Mouse (Mus musculus) layer of hippocampus, adult 2 months (tissue): ENCODE results near the gene Cpt1a. TPM values are rescaled to one million over a fixed set of nuclear protein-coding genes. Genes with fewer than 3 reads are reported as not detected.

Source experiments
- DNase-seq, 2 experiments: peaks; one replicate each; pipeline ENCODE4 v3.0.0; 2022; ENCODE audit warnings: low spot score in 2 of 2
- H3K27ac ChIP-seq: fragments of 200-600 bp; 2 replicates; pipeline ENCODE4 v1.8.1; 2022
- H3K4me3 ChIP-seq: fragments of 200-600 bp; 2 replicates; pipeline ENCODE4 v1.8.1; 2022; ENCODE audit warnings: mild to moderate bottlenecking
- CTCF ChIP-seq: fragments of 200-600 bp; conservative IDR thresholded peaks from 2 replicates; pipeline ENCODE4 v1.8.1; 2022; ENCODE audit warnings: antibody characterized with exemption, mild to moderate bottlenecking, moderate library complexity
- total RNA-seq, 2 experiments: library from RNA; stranded (reverse); gene quantifications; 2 replicates each; pipeline ENCODE4 v1.2.3; 2021

The Cpt1a gene
- total RNA-seq, 2 experiments from 2014 or later = 24.8 to 26.3 TPM

DNA sequence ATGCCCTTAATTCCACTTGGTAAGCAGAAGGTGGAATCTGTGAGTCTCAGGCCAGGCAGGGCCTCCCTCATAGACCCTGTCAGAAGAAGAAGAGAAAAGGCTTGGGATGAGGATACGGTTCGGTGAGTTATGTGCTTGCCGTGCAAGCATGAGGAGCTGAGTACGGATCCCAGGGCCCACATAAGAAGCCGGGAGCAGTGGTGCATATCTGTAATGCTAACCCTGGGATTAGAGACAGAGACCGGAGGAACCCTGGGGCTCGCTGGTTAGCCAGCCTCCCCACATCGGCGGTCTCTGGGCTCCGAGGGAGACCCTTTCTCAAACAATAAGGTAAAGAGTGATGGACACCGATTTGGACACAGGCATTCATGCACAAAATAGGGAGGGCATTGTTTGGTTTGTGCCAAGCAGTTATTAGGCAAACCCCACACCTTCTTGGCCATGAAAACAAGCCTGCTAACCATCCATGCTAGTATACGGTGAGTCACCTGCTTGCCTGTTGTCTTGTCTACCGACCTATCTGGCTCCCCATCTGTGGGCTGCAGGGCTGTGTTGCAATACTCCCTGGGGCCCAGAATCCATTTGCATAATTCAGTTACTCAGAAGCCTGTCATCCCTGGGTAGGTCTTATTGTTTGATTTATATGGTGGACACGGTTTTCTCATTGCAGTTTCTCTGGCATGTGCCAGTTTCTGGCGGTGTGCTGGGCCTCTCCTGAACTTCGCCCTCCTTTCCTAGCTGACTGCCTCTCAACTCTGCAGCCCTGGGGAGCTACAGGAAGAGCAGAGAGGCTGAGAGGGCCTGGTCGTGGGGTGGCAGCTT, 11.8 kb downstream of the Cpt1a start:
- TF ChIP-seq CTCF = no peak
- no peak for DNase-seq
- no peak overlapping the region for H3K27ac ChIP-seq
- no peak overlapping the region for H3K4me3 ChIP-seq

GRCm38 (mm10) chr19:3334550-3334949, 12.4 kb downstream of the Cpt1a start:
- Histone ChIP-seq H3K4me3 (no peak overlapping the region), H3K27ac (no peak overlapping the region)
- DNase-seq = no peak
- no peak for TF ChIP-seq CTCF

DNA sequence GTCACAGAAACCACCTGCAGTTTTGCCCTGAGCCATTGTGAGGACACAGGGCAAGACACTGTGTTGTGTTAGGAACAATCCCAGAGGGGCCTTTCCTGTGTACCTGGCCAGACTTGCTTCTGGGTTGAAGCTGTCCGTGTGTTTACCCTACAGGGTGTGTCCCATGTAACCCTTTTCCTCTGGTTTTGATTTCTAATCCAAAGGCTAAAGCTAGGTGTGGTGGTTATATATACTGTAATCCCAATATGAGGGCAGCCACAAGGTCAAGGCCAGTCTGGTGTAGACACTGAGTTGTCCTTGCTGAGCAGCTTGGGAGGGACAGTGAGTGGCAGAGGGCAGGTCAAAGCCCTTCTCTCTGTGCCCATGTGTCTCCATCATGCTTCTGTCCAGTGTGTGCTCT, 13.8 kb downstream of the Cpt1a start:
- no peak for DNase-seq
- no peak overlapping the region for H3K4me3 ChIP-seq
- no peak overlapping the region for H3K27ac ChIP-seq
- no peak for TF ChIP-seq CTCF

DNA sequence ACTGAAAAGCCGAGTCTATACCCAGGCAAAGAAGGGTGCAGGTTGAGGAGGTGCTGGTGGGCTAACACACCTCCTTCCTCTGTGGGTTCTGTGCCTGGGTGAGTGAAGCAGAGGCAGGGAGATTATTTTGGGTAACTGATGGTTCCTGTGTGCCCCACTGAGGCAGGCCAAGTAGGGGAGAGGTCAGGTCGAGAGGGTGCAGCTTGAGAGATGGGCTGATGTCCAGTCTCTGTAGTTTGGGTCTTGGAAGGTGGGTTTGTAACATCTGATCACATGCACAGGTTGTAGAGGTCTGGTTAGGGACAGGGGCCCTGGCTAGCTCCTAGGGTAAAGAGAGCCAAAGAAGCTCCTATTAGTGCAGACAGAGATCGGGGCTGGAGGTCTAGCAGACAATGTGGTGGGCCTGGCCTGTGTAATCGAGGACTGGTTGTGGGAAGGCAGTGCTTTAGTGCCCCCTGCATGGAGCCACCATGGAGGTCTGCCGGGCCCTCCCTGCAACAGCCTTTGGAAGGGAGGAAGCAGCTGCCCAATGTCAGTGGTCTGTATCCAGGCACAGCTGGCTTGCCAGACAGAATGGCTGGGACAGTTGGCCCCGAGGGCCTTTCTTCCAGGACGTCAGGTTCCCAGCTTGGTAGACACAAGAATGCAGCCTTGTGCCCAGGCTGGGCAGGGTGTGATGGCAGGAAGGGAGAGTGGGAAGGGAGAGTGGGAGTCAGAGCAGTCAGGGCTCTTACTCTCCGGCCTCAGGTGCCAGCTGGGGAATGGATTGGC, 14.5 kb downstream of the Cpt1a start:
- no peak overlapping the region for H3K27ac ChIP-seq
- TF ChIP-seq CTCF = no peak
- no peak overlapping the region for H3K4me3 ChIP-seq
- DNase-seq = no peak

- no peak for DNase-seq
- TF ChIP-seq CTCF = no peak
- H3K4me3 ChIP-seq = no peak overlapping the region
- H3K27ac ChIP-seq = no peak overlapping the region
These were observed 17.1 kb downstream of the Cpt1a start for GRCm38 (mm10) chr19:3339187-3339586.

DNA sequence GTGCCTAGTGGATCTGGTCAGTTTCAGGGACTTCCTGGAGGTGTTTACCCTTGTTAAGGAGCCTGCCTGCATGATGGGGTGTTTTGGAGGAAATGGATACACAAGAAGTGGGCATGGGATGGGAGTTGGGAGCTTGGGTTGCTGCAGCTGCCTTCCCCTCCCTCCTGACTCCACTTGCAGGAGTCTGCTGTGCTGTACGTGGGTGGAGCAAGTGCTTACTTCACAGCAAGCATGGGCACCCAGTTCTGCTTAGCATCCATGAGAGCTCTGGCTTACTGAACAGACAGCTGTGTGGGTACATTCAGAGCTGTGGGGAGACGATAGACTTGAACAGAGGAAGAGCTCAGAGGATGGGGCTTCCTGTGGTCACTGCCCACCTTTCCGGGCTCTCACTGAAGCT, 18.9 kb downstream of the Cpt1a start:
- Histone ChIP-seq H3K4me3 (no peak overlapping the region), H3K27ac (no peak overlapping the region)
- TF ChIP-seq CTCF = no peak
- no peak for DNase-seq

- H3K27ac ChIP-seq = no peak overlapping the region
- H3K4me3 ChIP-seq = no peak overlapping the region
These were observed 21.8 kb downstream of the Cpt1a start for GRCm38 (mm10) chr19:3343929-3344328.

GRCm38 (mm10) chr19:3344636-3345544, 22.8 kb downstream of the Cpt1a start:
- no peak overlapping the region for H3K4me3 ChIP-seq
- no peak for DNase-seq
- no peak for TF ChIP-seq CTCF
- no peak overlapping the region for H3K27ac ChIP-seq

More at GRCm38 (mm10) chr19:3343929-3344328, 21.8 kb downstream of the Cpt1a start:
- no peak for TF ChIP-seq CTCF
- DNase-seq = no peak

- no peak overlapping the region for H3K4me3 ChIP-seq
- H3K27ac ChIP-seq = no peak overlapping the region
These were observed 25.6 kb downstream of the Cpt1a start for GRCm38 (mm10) chr19:3347784-3348183.

DNA sequence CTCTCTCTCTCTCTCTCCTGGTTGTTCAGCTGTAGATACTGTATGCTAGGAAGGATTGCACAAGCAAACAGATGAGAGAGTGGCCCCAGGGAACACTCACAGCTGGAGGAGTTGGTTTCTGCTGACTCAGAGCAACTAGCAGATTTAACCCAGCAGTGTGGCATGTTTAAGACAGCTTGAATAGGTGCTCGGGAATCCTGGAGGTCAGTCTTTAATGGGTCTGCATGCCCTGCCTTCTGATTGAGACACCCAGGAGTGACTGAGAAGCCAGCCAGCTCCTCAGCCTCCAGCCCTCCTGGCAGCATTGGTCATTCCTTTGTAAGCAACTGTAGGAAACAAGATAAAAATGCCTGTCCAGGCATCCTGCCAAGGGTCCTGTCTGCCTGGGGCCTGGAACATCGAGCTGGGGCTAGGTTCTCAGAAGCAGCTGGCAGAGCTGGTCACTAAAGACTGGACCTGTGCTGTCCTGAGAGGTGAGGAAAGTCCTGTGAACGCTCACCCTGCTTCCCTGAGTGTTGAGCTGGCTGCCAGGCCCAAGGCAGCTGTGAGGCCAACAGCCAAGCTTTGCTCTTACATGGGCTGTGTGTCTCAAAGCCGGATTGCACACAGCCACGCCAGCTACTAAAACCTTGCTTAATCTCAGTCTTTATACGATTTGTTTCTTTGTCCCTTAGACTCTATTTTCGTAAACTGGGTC, 31.4 kb downstream of the Cpt1a start:
- TF ChIP-seq CTCF = no peak
- no peak for DNase-seq
- peak overlapping the region; percentile 9; the same call in 1 of the 2 replicates for H3K27ac ChIP-seq
- H3K4me3 ChIP-seq = no peak overlapping the region

More at GRCm38 (mm10) chr19:3347784-3348183, 25.6 kb downstream of the Cpt1a start:
- DNase-seq = no peak
- TF ChIP-seq CTCF = peak; percentile 58

- no peak for DNase-seq
- H3K27ac ChIP-seq = no peak overlapping the region
- no peak overlapping the region for H3K4me3 ChIP-seq
- peak; percentile 74 for TF ChIP-seq CTCF
These were observed 33.0 kb downstream of the Cpt1a start for GRCm38 (mm10) chr19:3355096-3355495.

GRCm38 (mm10) chr19:3356516-3356915, 34.4 kb downstream of the Cpt1a start:
- TF ChIP-seq CTCF = no peak
- Histone ChIP-seq H3K4me3 (no peak overlapping the region), H3K27ac (no peak overlapping the region)
- no peak for DNase-seq
